Mouse (Mus musculus): ENCODE measurements around the gene Zfp593. TPM values are rescaled to one million over a fixed set of nuclear protein-coding genes. Genes with fewer than 3 reads are reported as not detected.
A peak's percentile ranks its signal among the peaks of the same experiment; 100 is the strongest.

Gene Zfp593
- 4.0 and 4.5 TPM in 2 replicates for polyA plus RNA-seq (2015; fragmentation: Nextera tagmentation; extraction: Ambion mirVana)

GRCm38 (mm10) chr4:134245148-134245843 lies at the start of gene Zfp593:
Gene Zfp593, minus strand, starts transcription at chr4:134245592.
- Histone ChIP-seq H3K4me3 (ENCODE audit: low read depth, low read length) (peak within 1 kb of the TSS; percentile 84), H3K4me2 (ENCODE audit: low read depth, low read length) (peak within 1 kb of the TSS; percentile 98), H3K27ac (ENCODE audit: low read length) (no peak within 1 kb of the TSS), H3K27me3 (ENCODE audit: control insufficient read depth, insufficient read depth, low read depth, low read length) (peaks cover 41% of the 10 kb centered on the region), H3K36me3 (ENCODE audit: control insufficient read depth, insufficient read depth) (no peaks in the 10 kb centered on the region), H3K9me3 (replicated peaks; ENCODE audit: control insufficient read depth, low read length) (no peaks in the 10 kb centered on the region), H3K4me1 (ENCODE audit: control insufficient read depth, low read depth, low read length) (peaks cover 13% of the 10 kb centered on the region), H3K9ac (ENCODE audit: low read depth, low read length) (peak within 1 kb of the TSS; percentile 82)
- under 1% methylated on average over 60 of the region's 60 CpGs for WGBS (ENCODE audit: insufficient replicate concordance)
- ATAC-seq (ENCODE audit: low read depth) = peak; percentile 85

GRCm38 (mm10) chr4:134293692-134294163 lies 48.3 kb upstream of the Zfp593 start:
- Histone ChIP-seq H3K27me3 (ENCODE audit: control insufficient read depth, insufficient read depth, low read depth, low read length) (peaks cover 8% of the 10 kb centered on the region; the same call in 1 of the 2 replicates), H3K9me3 (replicated peaks; ENCODE audit: control insufficient read depth, low read length) (peaks cover 3% of the 10 kb centered on the region; the same call in 1 of the 2 replicates), H3K4me3 (ENCODE audit: low read depth, low read length) (no peak overlapping the region), H3K4me1 (ENCODE audit: control insufficient read depth, low read depth, low read length) (peaks cover 2% of the 10 kb centered on the region), H3K9ac (ENCODE audit: low read depth, low read length) (no peak overlapping the region), H3K27ac (ENCODE audit: low read length) (no peak overlapping the region), H3K4me2 (ENCODE audit: low read depth, low read length) (no peak overlapping the region), H3K36me3 (ENCODE audit: control insufficient read depth, insufficient read depth) (no peaks in the 10 kb centered on the region)
- 36% methylated on average over 9 of the region's 9 CpGs for WGBS (ENCODE audit: insufficient replicate concordance)
- ATAC-seq (ENCODE audit: low read depth) = no peak

- no peaks in the 10 kb centered on the region for H3K36me3 ChIP-seq (ENCODE audit: control insufficient read depth, insufficient read depth)
- ATAC-seq (ENCODE audit: low read depth) = no peak
- no peak overlapping the region for H3K9ac ChIP-seq (ENCODE audit: low read depth, low read length)
- WGBS (ENCODE audit: insufficient replicate concordance) = 56% methylated on average over 18 of the region's 18 CpGs
- peaks cover 3% of the 10 kb centered on the region; the same call in 1 of the 2 replicates for H3K9me3 ChIP-seq (replicated peaks; ENCODE audit: control insufficient read depth, low read length)
- H3K27ac ChIP-seq (ENCODE audit: low read length) = no peak overlapping the region
- H3K4me2 ChIP-seq (ENCODE audit: low read depth, low read length) = no peak overlapping the region
- H3K4me3 ChIP-seq (ENCODE audit: low read depth, low read length) = no peak overlapping the region
- H3K27me3 ChIP-seq (ENCODE audit: control insufficient read depth, insufficient read depth, low read depth, low read length) = peaks cover 8% of the 10 kb centered on the region; the same call in 1 of the 2 replicates
- peaks cover 7% of the 10 kb centered on the region for H3K4me1 ChIP-seq (ENCODE audit: control insufficient read depth, low read depth, low read length)
Observed at GRCm38 (mm10) chr4:134293061-134293691, 47.8 kb upstream of the Zfp593 start.

GRCm38 (mm10) chr4:134292067-134292466 lies 46.7 kb upstream of the Zfp593 start:
- no peak for ATAC-seq (ENCODE audit: low read depth)
- H3K27me3 ChIP-seq (ENCODE audit: control insufficient read depth, insufficient read depth, low read depth, low read length) = peaks cover 8% of the 10 kb centered on the region; the same call in 1 of the 2 replicates
- no peak overlapping the region for H3K9ac ChIP-seq (ENCODE audit: low read depth, low read length)
- H3K27ac ChIP-seq (ENCODE audit: low read length) = no peak overlapping the region
- H3K36me3 ChIP-seq (ENCODE audit: control insufficient read depth, insufficient read depth) = no peaks in the 10 kb centered on the region
- H3K4me2 ChIP-seq (ENCODE audit: low read depth, low read length) = no peak overlapping the region
- peaks cover 10% of the 10 kb centered on the region for H3K4me1 ChIP-seq (ENCODE audit: control insufficient read depth, low read depth, low read length)
- H3K4me3 ChIP-seq (ENCODE audit: low read depth, low read length) = no peak overlapping the region
- 22% methylated on average over 7 of the region's 7 CpGs for WGBS (ENCODE audit: insufficient replicate concordance)
- H3K9me3 ChIP-seq (replicated peaks; ENCODE audit: control insufficient read depth, low read length) = peaks cover 3% of the 10 kb centered on the region; the same call in 1 of the 2 replicates

- peaks cover 7% of the 10 kb centered on the region for H3K36me3 ChIP-seq (ENCODE audit: control insufficient read depth, insufficient read depth)
- 33% methylated on average over 11 of the region's 11 CpGs for WGBS (ENCODE audit: insufficient replicate concordance)
- no peak for ATAC-seq (ENCODE audit: low read depth)
- peak overlapping the region; percentile 92 for H3K4me2 ChIP-seq (ENCODE audit: low read depth, low read length)
- H3K4me1 ChIP-seq (ENCODE audit: control insufficient read depth, low read depth, low read length) = peaks cover 27% of the 10 kb centered on the region
- peaks cover 4% of the 10 kb centered on the region; the same call in 1 of the 2 replicates for H3K27me3 ChIP-seq (ENCODE audit: control insufficient read depth, insufficient read depth, low read depth, low read length)
- H3K9me3 ChIP-seq (replicated peaks; ENCODE audit: control insufficient read depth, low read length) = no peaks in the 10 kb centered on the region
- H3K27ac ChIP-seq (ENCODE audit: low read length) = peak overlapping the region; percentile 99
- peak overlapping the region; percentile 98 for H3K9ac ChIP-seq (ENCODE audit: low read depth, low read length)
- H3K4me3 ChIP-seq (ENCODE audit: low read depth, low read length) = peak overlapping the region; percentile 98
Observed at GRCm38 (mm10) chr4:134288397-134289256, 43.2 kb upstream of the Zfp593 start.

GRCm38 (mm10) chr4:134287575-134288025 lies 42.2 kb upstream of the Zfp593 start, which contains the start of gene Pdik1l:
Gene Pdik1l, minus strand, starts transcription at chr4:134287895.
- peaks cover 27% of the 10 kb centered on the region for H3K4me1 ChIP-seq (ENCODE audit: control insufficient read depth, low read depth, low read length)
- peaks cover 14% of the 10 kb centered on the region for H3K36me3 ChIP-seq (ENCODE audit: control insufficient read depth, insufficient read depth)
- H3K4me2 ChIP-seq (ENCODE audit: low read depth, low read length) = peak within 1 kb of the TSS; percentile 92
- peak within 1 kb of the TSS; percentile 98 for H3K9ac ChIP-seq (ENCODE audit: low read depth, low read length)
- peak within 1 kb of the TSS; percentile 98 for H3K4me3 ChIP-seq (ENCODE audit: low read depth, low read length)
- no peaks in the 10 kb centered on the region for H3K9me3 ChIP-seq (replicated peaks; ENCODE audit: control insufficient read depth, low read length)
- peak; percentile 71 for ATAC-seq (ENCODE audit: low read depth)
- under 1% methylated on average over 43 of the region's 43 CpGs for WGBS (ENCODE audit: insufficient replicate concordance)
- peak within 1 kb of the TSS; percentile 99 for H3K27ac ChIP-seq (ENCODE audit: low read length)
- no peaks in the 10 kb centered on the region for H3K27me3 ChIP-seq (ENCODE audit: control insufficient read depth, insufficient read depth, low read depth, low read length)

- Histone ChIP-seq H3K27ac (ENCODE audit: low read length) (peak overlapping the region; percentile 99), H3K9me3 (replicated peaks; ENCODE audit: control insufficient read depth, low read length) (no peaks in the 10 kb centered on the region), H3K4me2 (ENCODE audit: low read depth, low read length) (peak overlapping the region; percentile 92), H3K27me3 (ENCODE audit: control insufficient read depth, insufficient read depth, low read depth, low read length) (no peaks in the 10 kb centered on the region), H3K4me3 (ENCODE audit: low read depth, low read length) (peak overlapping the region; percentile 98), H3K36me3 (ENCODE audit: control insufficient read depth, insufficient read depth) (peaks cover 16% of the 10 kb centered on the region), H3K4me1 (ENCODE audit: control insufficient read depth, low read depth, low read length) (peaks cover 27% of the 10 kb centered on the region), H3K9ac (ENCODE audit: low read depth, low read length) (peak overlapping the region; percentile 98)
- ATAC-seq (ENCODE audit: low read depth) = peak; percentile 89
- under 1% methylated on average over 48 of the region's 59 CpGs for WGBS (ENCODE audit: insufficient replicate concordance)
Observed at GRCm38 (mm10) chr4:134287168-134287564, 41.8 kb upstream of the Zfp593 start.

Measured in liver, embryonic 16.5 days (tissue).